In genomic region chr7:142985146-142985545, GRCm38 (mm10) we compare ENCODE assay signal across 40 mouse cellular contexts. TPM values are rescaled to one million over a fixed set of nuclear protein-coding genes. Genes with fewer than 3 reads are reported as not detected.
"Had no signal": no experiment of that assay in that cellular context is flagged by ENCODE, and none has a peak within 500 bp of the region (broad histone marks: within the 10 kb centered on the region; RNA-seq: fewer than 3 reads in every experiment).

No protein-coding gene starts in this region.

- H3K9me3 ChIP-seq: heart, embryonic 10.5 days; heart, embryonic 12.5 days; heart, embryonic 13.5 days; heart, embryonic 15.5 days; hindbrain, embryonic 10.5 days; hindbrain, embryonic 12.5 days; hindbrain, embryonic 13.5 days; hindbrain, embryonic 15.5 days; intestine, embryonic 15.5 days; kidney, embryonic 15.5 days had no signal

- H3K36me3 ChIP-seq: heart, embryonic 10.5 days; heart, embryonic 12.5 days; heart, embryonic 13.5 days; heart, embryonic 15.5 days; hindbrain, embryonic 10.5 days; hindbrain, embryonic 12.5 days; hindbrain, embryonic 13.5 days; hindbrain, embryonic 15.5 days; intestine, embryonic 15.5 days; kidney, embryonic 15.5 days had no signal

- H3K4me3 ChIP-seq: heart, embryonic 10.5 days; heart, embryonic 12.5 days; heart, embryonic 13.5 days; heart, embryonic 15.5 days; hindbrain, embryonic 10.5 days; hindbrain, embryonic 12.5 days; hindbrain, embryonic 13.5 days; hindbrain, embryonic 15.5 days; intestine, embryonic 15.5 days; kidney, embryonic 15.5 days; layer of hippocampus, adult 2 months had no signal

- H3K9ac ChIP-seq: heart, embryonic 12.5 days; heart, embryonic 13.5 days; heart, embryonic 15.5 days; hindbrain, embryonic 12.5 days; hindbrain, embryonic 13.5 days; hindbrain, embryonic 14.5 days; hindbrain, embryonic 15.5 days; intestine, embryonic 15.5 days; kidney, embryonic 15.5 days had no signal

- H3K27ac ChIP-seq: heart, embryonic 10.5 days; heart, embryonic 13.5 days; heart, embryonic 15.5 days; hindbrain, embryonic 10.5 days; hindbrain, embryonic 12.5 days; hindbrain, embryonic 13.5 days; hindbrain, embryonic 14.5 days; hindbrain, embryonic 15.5 days; hindbrain, postnatal 0 days; intestine, embryonic 15.5 days; kidney, embryonic 15.5 days; kidney, postnatal 0 days; layer of hippocampus, adult 2 months had no signal

- ATAC-seq: hindbrain, embryonic 16.5 days; hindbrain, postnatal 0 days; inflammation-experienced regulatory T-cells, adult 6 months; intestine, embryonic 15.5 days; intestine, embryonic 16.5 days; intestine, postnatal 0 days had no signal

- H3K4me2 ChIP-seq: heart, embryonic 11.5 days; heart, embryonic 12.5 days; heart, embryonic 13.5 days; heart, embryonic 15.5 days; hindbrain, embryonic 12.5 days; hindbrain, embryonic 13.5 days; hindbrain, embryonic 14.5 days; hindbrain, embryonic 15.5 days; intestine, embryonic 15.5 days; kidney, embryonic 15.5 days had no signal

- H3K4me1 ChIP-seq: hindbrain, embryonic 10.5 days; hindbrain, embryonic 12.5 days; hindbrain, embryonic 13.5 days; hindbrain, embryonic 15.5 days; intestine, embryonic 15.5 days had no signal

- H3K27me3 ChIP-seq: hindbrain, embryonic 12.5 days; hindbrain, embryonic 15.5 days; intestine, embryonic 15.5 days had no signal

- DNase-seq: heart, postnatal 10 days; heart, postnatal 14 days; heart, postnatal 36 days; heart, postnatal 4 days; kidney, adult 11 months; kidney, adult 18-20 months; kidney, adult 2 months; kidney, adult 8-10 months; kidney, adult 9 months; kidney, postnatal 10 days; kidney, postnatal 14 days; kidney, postnatal 25 days; kidney, postnatal 36 days; kidney, postnatal 4 days; layer of hippocampus, adult 9-11 months; layer of hippocampus, postnatal 36 days had no signal

RNA-seq across cellular contexts. Expression of gene Ascl2, which starts 16.1 kb away (rescaled TPM):
- total RNA-seq: heart, postnatal 10 days; heart, postnatal 25 days; heart, postnatal 36 days; heart, postnatal 4 days; hematopoietic stem cell, adult 5-6 weeks had no signal
- polyA plus RNA-seq: heart, postnatal 0 days had no signal

RNA-seq across cellular contexts. Expression of gene Tspan32, which starts 19.7 kb away (rescaled TPM):
- total RNA-seq: layer of hippocampus, postnatal 10 days; layer of hippocampus, postnatal 25 days had no signal

RNA-seq across cellular contexts. Expression of gene Th, which starts 54.2 kb away (rescaled TPM):
- total RNA-seq: heart, postnatal 10 days; heart, postnatal 14 days; heart, postnatal 25 days; heart, postnatal 36 days; hematopoietic stem cell, adult 5-6 weeks had no signal
- polyA plus RNA-seq: inflammation-experienced regulatory T-cells, adult 6 months had no signal
